Mouse (Mus musculus) ES-Bruce4 (cell line): ENCODE data around the gene Fmnl1.
A peak's percentile ranks its signal among the peaks of the same experiment; 100 is the strongest.

Source experiments
- CTCF ChIP-seq: IDR thresholded peaks from one replicate; pipeline ENCODE4 v1.8.1; 2011; ENCODE audit warnings: low read depth, low read length
- EP300 ChIP-seq: IDR thresholded peaks from 2 replicates; pipeline ENCODE4 v1.6.1; 2011; ENCODE audit warnings: low read depth, low read length; ENCODE audit not compliant: insufficient read depth
- POLR2A ChIP-seq: IDR thresholded peaks from one replicate; pipeline ENCODE4 v1.8.1; 2011; ENCODE audit warnings: low read length; ENCODE audit not compliant: insufficient read depth

DNA sequence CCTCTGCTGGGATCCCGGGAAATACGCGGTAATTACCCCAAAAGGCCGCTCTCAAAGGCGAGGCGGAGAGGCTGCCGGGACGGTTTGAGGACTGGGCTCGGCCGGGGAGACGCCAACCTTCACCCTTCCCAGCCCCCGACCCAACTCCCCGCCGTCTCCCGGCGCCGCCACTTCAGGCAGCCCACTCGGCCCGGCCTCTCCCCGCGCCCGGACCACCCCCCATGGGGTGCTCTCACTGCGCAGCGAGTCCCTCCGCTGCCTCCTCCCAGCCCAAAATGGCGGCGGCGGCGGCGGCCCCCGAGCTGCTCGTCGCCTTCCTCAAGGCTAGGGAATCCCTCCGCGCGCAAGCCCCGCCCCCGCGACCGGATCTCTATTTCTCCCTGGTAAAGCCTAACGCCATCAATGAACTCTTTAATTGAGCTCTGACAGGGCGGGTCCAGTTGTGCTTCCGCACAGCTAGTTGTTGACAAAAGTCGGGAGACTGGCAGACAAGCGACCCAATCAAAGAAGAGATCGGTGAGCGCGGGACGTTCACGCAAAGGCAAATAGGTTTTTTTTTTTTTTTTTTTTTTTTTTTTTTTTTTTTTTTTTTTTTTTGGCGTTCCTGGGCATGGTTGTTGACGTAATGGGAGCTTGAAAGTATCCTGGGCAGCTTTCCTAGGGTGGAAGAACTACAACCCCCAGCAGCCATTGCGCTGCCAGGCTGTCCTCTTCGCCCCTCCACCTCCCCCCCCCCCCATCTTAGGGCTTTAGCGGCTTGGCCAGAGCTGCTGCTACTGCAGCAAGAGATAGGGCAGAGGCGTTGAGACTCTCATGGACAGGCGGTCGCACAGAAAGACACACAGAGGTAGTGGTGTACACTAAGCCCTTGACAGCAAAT, 38.1 kb upstream of the Fmnl1 start:
- TF ChIP-seq POLR2A (peak; percentile 86), CTCF (no peak), EP300 (no peak)
